In the genomic region with DNA sequence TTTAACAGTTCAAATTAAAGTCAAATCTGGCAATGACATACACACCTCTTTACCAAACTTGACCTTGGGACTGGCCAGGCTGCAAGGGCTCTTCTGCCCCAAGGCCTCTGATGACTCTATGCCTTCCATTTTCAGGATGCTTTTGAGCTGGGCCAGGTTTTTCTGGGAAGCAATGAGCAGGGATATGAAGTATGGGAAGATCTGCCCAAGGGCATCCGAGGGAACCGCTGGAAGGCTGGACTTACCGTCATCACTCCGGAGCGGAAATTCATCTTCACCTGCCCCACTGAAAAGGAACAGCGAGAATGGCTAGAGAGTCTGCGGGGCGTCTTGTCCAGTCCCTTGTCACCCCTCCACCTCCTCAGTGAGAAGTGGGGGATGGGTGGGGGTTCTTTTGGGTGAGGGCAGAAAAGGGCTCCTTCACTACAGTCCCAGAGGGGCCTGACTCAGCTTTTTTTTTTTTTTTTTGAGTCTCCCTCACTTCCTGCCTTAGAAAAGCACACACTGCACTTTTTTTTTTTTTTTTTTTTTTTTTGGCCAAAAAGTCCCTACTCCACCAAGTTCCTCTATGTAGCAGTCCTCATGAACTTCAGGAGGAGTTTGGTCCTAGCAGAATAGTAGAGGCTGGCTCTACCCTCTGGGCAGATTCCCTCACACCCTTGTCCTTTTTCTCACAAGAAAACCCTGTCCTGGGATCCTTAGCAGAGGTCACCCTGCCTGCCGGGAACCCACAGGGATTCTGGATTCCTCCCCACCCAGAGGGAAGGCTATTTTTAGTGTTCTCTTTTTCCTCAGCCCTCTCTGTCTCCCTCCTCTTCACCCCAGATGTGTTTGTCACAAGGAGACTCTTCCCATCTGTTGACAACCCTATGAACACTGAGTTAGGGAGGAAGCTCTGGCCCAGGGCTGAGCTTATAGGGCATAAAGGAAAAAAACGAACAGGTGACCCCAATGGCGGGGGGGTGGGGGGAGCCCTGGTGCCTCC, we compare ENCODE assay signal across 12 mouse cellular contexts. TPM values are rescaled to one million over a fixed set of nuclear protein-coding genes. Genes with fewer than 3 reads are reported as not detected.
DNase-seq lines count a peak whose midpoint lies in the region; TF ChIP-seq lines count a peak whose summit lies in the region.
"Had no signal": no experiment of that assay in that cellular context is flagged by ENCODE, and none has a peak within 500 bp of the region (broad histone marks: within the 10 kb centered on the region; RNA-seq: fewer than 3 reads in every experiment).

No protein-coding gene starts in this region.

- TF ChIP-seq CTCF in cortical plate, adult 2 months (IDR thresholded peaks at IDR 0.05; ENCODE audit: extremely low read depth, insufficient read depth, low read length) = no peak

- no peaks in the 10 kb centered on the region for H3K9me3 ChIP-seq in heart, embryonic 10.5 days
- H3K9me3 ChIP-seq in midbrain, embryonic 10.5 days (replicated peaks) = no peaks in the 10 kb centered on the region
- H3K9me3 ChIP-seq: forebrain, embryonic 10.5 days; intestine, embryonic 15.5 days had no signal

- DNase-seq in heart, embryonic 10.5 days (ENCODE audit: low spot score) = no peak
- DNase-seq in heart, postnatal 4 days = no peak
- peak; percentile 41 to 47 for DNase-seq in spleen, postnatal 36 days (ENCODE audit: low spot score in 2 of 2)
- no peak for DNase-seq in spleen, postnatal 4 days (ENCODE audit: low spot score in 2 of 2)
- DNase-seq in telencephalon, adult 2 months (ENCODE audit: low read depth, low spot score) = peak; percentile 33
- no peak for DNase-seq in midbrain, embryonic 10.5 days (ENCODE audit: low spot score)
- DNase-seq in urinary bladder, adult 2 months (ENCODE audit: low spot score) = no peak
- DNase-seq: cerebellum, adult 8-10 months; right cerebral cortex, adult 18-20 months had no signal

- H3K4me3 ChIP-seq in heart, embryonic 10.5 days = no peak overlapping the region
- H3K4me3 ChIP-seq in cortical plate, adult 2 months (ENCODE audit: insufficient read depth, low read length) = no peak overlapping the region
- no peak overlapping the region for H3K4me3 ChIP-seq in midbrain, embryonic 10.5 days
- H3K4me3 ChIP-seq: forebrain, embryonic 10.5 days; intestine, embryonic 15.5 days had no signal

- WGBS in heart, embryonic 10.5 days = 67% methylated on average over 11 of the region's 11 CpGs
- 80% methylated on average over 11 of the region's 11 CpGs for WGBS in midbrain, embryonic 10.5 days

- H3K36me3 ChIP-seq in heart, embryonic 10.5 days = no peaks in the 10 kb centered on the region
- H3K36me3 ChIP-seq in midbrain, embryonic 10.5 days = no peaks in the 10 kb centered on the region
- H3K36me3 ChIP-seq: forebrain, embryonic 10.5 days; intestine, embryonic 15.5 days had no signal

- H3K27me3 ChIP-seq in heart, embryonic 10.5 days (ENCODE audit: insufficient read depth, poor library complexity, severe bottlenecking) = no peaks in the 10 kb centered on the region
- H3K27me3 ChIP-seq in midbrain, embryonic 10.5 days (ENCODE audit: low read depth, poor library complexity, severe bottlenecking) = no peaks in the 10 kb centered on the region
- H3K27me3 ChIP-seq: intestine, embryonic 15.5 days had no signal

- peak overlapping the region; percentile 69; the same call in 1 of the 2 replicates for H3K27ac ChIP-seq in heart, embryonic 10.5 days
- peak overlapping the region; percentile 47 for H3K27ac ChIP-seq in cortical plate, adult 2 months (ENCODE audit: insufficient read depth, low read length)
- H3K27ac ChIP-seq in midbrain, embryonic 10.5 days (replicated peaks) = no peak overlapping the region
- H3K27ac ChIP-seq: forebrain, embryonic 10.5 days; intestine, embryonic 15.5 days had no signal

- TF ChIP-seq POLR2A in cortical plate, adult 2 months (IDR thresholded peaks at IDR 0.05; ENCODE audit: extremely low read depth, insufficient read depth, low read length) = no peak

- peaks cover 17% of the 10 kb centered on the region for H3K4me1 ChIP-seq in heart, embryonic 10.5 days
- H3K4me1 ChIP-seq in cortical plate, adult 2 months (ENCODE audit: control insufficient read depth, insufficient read depth, low read length) = no peaks in the 10 kb centered on the region
- H3K4me1 ChIP-seq in midbrain, embryonic 10.5 days = no peaks in the 10 kb centered on the region
- H3K4me1 ChIP-seq: intestine, embryonic 15.5 days had no signal

RNA-seq across cellular contexts. Expression of gene Rnf135, which starts 6.4 kb away (rescaled TPM):
- polyA plus RNA-seq in heart, embryonic 10.5 days (2016; fragmentation: Nextera tagmentation; extraction: Ambion mirVana) = 8.8 and 9.4 TPM in 2 replicates
- 1 to 10 TPM; 5.2 to 8.5 TPM for total RNA-seq in heart, postnatal 4 days (2021)
- 4.7 and 5.0 TPM in 2 replicates for polyA plus RNA-seq in cortical plate, adult 2 months (2012; rRNA removed)
- polyA plus RNA-seq in midbrain, embryonic 10.5 days (2016; fragmentation: Nextera tagmentation; extraction: Ambion mirVana) = 3.8 and 5.0 TPM in 2 replicates
- polyA plus RNA-seq in urinary bladder, adult 2 months (2012; rRNA removed) = 9.2 and 10.8 TPM in 2 replicates

RNA-seq across cellular contexts. Expression of gene Adap2, which starts 23.3 kb away (rescaled TPM):
- polyA plus RNA-seq in heart, embryonic 10.5 days (2016; fragmentation: Nextera tagmentation; extraction: Ambion mirVana) = 0.18 and 0.46 TPM in 2 replicates
- 1 to 10 TPM; 3.6 to 4.3 TPM for total RNA-seq in heart, postnatal 4 days (2021)
- polyA plus RNA-seq in cortical plate, adult 2 months (2012; rRNA removed) = 5.6 and 7.2 TPM in 2 replicates
- polyA plus RNA-seq in midbrain, embryonic 10.5 days (2016; fragmentation: Nextera tagmentation; extraction: Ambion mirVana) = 0.77 and 1.9 TPM in 2 replicates
- 6.4 and 6.5 TPM in 2 replicates for polyA plus RNA-seq in urinary bladder, adult 2 months (2012; rRNA removed)

RNA-seq across cellular contexts. Expression of gene Rhot1, which starts 31.6 kb away (rescaled TPM):
- polyA plus RNA-seq in heart, embryonic 10.5 days (2016; fragmentation: Nextera tagmentation; extraction: Ambion mirVana) = 57.0 and 63.2 TPM in 2 replicates
- 10 to 100 TPM; 62.6 to 63.8 TPM for total RNA-seq in heart, postnatal 4 days (2021)
- 53.2 and 54.1 TPM in 2 replicates for polyA plus RNA-seq in cortical plate, adult 2 months (2012; rRNA removed)
- 56.2 and 56.9 TPM in 2 replicates for polyA plus RNA-seq in midbrain, embryonic 10.5 days (2016; fragmentation: Nextera tagmentation; extraction: Ambion mirVana)
- 49.8 and 53.8 TPM in 2 replicates for polyA plus RNA-seq in urinary bladder, adult 2 months (2012; rRNA removed)

RNA-seq across cellular contexts. Expression of gene Tefm, which starts 35.2 kb away (rescaled TPM):
- polyA plus RNA-seq in heart, embryonic 10.5 days (2016; fragmentation: Nextera tagmentation; extraction: Ambion mirVana) = 35.4 and 36.6 TPM in 2 replicates
- total RNA-seq in heart, postnatal 4 days (2021) = 10 to 100 TPM; 19.1 to 19.5 TPM
- 7.8 and 9.0 TPM in 2 replicates for polyA plus RNA-seq in cortical plate, adult 2 months (2012; rRNA removed)
- polyA plus RNA-seq in midbrain, embryonic 10.5 days (2016; fragmentation: Nextera tagmentation; extraction: Ambion mirVana) = 39.8 and 40.7 TPM in 2 replicates
- 11.4 and 13.6 TPM in 2 replicates for polyA plus RNA-seq in urinary bladder, adult 2 months (2012; rRNA removed)

Comparison
In these comparisons a context has a peak if more than half of its experiments do, and no peak if none do; other contexts are left out.
1. DNase-seq: peak in spleen, postnatal 36 days (2 of 2) and telencephalon, adult 2 months (single experiment); none in heart, embryonic 10.5 days (single experiment), heart, postnatal 4 days (single experiment), spleen, postnatal 4 days (0 of 2), midbrain, embryonic 10.5 days (single experiment) and urinary bladder, adult 2 months (single experiment).